Mouse (Mus musculus) urinary bladder, postnatal 36 days (tissue): Measurements from ENCODE around the gene Hdac5.
A peak's percentile ranks its signal among the peaks of the same experiment; 100 is the strongest.
"Not testable (repeated sequence)": the region's sequence is repeated elsewhere in the genome, so short reads cannot be mapped to it uniquely, and the experiment has no call there.

Source experiments
- DNase-seq, 2 experiments: peaks; one replicate each; pipeline ENCODE4 v3.0.0; 2022; ENCODE audit warnings: low spot score in 2 of 2, mixed read lengths in 1 of 2

Hdac5 gene

GRCm38 (mm10) chr11:102185677-102186076 lies 44.3 kb downstream of the Hdac5 start:
- no peak for DNase-seq

- DNase-seq: peak; percentile 96
Observed at GRCm38 (mm10) chr11:102184646-102185495, 45.1 kb downstream of the Hdac5 start, which contains the start of gene Lsm12. TSS of gene Lsm12 (minus strand) at chr11:102185296.

GRCm38 (mm10) chr11:102184253-102184645 lies 45.7 kb downstream of the Hdac5 start:
- no peak for DNase-seq

DNA sequence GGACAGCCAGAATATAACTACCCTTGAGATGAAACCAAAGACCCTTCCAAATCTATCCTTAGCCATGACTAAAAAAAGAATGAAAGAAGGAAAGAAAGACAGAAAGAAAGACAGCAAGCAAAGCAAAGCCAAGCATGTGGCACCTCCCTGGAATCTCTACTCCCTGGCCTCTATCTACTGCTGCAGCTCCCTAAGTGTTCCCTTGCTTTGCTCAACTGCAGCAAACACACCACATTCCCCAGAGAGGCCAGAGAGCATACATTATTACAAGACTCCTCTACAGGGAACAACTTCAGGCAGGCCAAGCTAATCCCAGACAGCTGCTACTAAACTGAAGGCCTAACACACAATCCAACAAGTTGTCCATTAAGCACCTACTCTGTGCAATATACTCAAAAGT lies 50.1 kb downstream of the Hdac5 start:
- DNase-seq: no peak

DNA sequence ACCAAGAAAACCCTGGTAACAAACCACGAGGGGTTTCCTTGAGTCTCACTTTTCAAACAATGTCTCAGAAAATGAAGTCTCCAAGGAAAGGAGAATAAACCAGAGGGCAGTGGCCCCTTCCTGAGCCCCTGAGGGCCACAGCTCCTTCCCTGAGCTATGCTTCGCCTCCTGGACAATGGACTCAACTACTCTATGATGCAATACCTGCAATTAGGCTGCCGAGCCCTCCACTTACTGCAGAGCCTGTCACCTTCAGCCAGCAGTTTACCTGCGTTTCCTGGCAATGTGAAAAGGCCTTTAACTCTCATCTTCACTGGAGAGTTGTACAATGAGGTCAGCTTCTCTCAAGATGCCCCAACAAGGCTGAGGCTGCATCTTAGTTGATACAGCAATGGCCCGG lies 61.3 kb downstream of the Hdac5 start:
- DNase-seq: no peak

- no peak for DNase-seq
Observed at GRCm38 (mm10) chr11:102167539-102167938, 62.4 kb downstream of the Hdac5 start.

GRCm38 (mm10) chr11:102165971-102166722 lies 63.8 kb downstream of the Hdac5 start:
- DNase-seq: no peak

DNA sequence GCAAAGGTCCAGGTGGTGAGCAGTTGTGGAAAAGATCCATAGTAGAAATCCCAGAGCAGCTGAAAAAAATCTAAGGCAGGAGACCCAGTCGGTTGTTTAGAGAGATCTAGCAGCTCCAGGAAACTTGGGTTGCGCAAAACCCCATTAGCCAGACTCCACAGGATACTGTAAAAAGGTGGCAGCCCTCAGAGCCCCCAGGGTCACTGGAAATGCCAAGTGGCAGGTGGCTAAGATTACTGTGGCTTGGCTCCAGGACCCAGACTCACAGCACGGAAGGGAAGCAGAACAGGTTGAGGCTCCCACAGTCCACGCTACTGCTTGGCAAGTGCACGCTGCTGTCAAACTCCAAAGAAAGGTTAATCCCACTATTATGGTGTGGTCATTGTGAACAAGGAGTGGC lies 70.2 kb downstream of the Hdac5 start:
- DNase-seq: no peak

GRCm38 (mm10) chr11:102158024-102158423 lies 71.9 kb downstream of the Hdac5 start:
- DNase-seq: not testable (repeated sequence)

- no peak for DNase-seq
Observed at GRCm38 (mm10) chr11:102156786-102157089, 73.2 kb downstream of the Hdac5 start.

- DNase-seq: peak; percentile 86 to 90
Observed at GRCm38 (mm10) chr11:102156039-102156785, 73.8 kb downstream of the Hdac5 start, which contains the start of gene Tmem101. TSS of gene Tmem101 (minus strand) at chr11:102156404.

- DNase-seq: no peak
Observed at GRCm38 (mm10) chr11:102147213-102147989, 82.6 kb downstream of the Hdac5 start.

- DNase-seq: no peak
Observed at GRCm38 (mm10) chr11:102146531-102146930, 83.4 kb downstream of the Hdac5 start.

GRCm38 (mm10) chr11:102146005-102146404 lies 84.0 kb downstream of the Hdac5 start:
- no peak for DNase-seq

- DNase-seq: no peak
Observed at GRCm38 (mm10) chr11:102145471-102146001, 84.4 kb downstream of the Hdac5 start, which contains the start of gene Nags. TSS of gene Nags (plus strand) at chr11:102145513.

- DNase-seq: no peak
Observed at GRCm38 (mm10) chr11:102144957-102145470, 85.0 kb downstream of the Hdac5 start.
